23 mouse cellular contexts compared by ENCODE assay signal in genomic region chr11:87602234-87602633, GRCm38 (mm10). TPM values are rescaled to one million over a fixed set of nuclear protein-coding genes. Genes with fewer than 3 reads are reported as not detected.
"Had no signal": no experiment of that assay in that cellular context is flagged by ENCODE, and none has a peak within 500 bp of the region (broad histone marks: within the 10 kb centered on the region; RNA-seq: fewer than 3 reads in every experiment).

No protein-coding gene starts in this region.

- DNase-seq: liver, embryonic 13.5 days; liver, postnatal 0 days; lung, adult 2 months; lung, postnatal 14 days; lung, postnatal 36 days; midbrain, embryonic 14.5 days; right cerebral cortex, postnatal 14 days; thymus, adult 2 months; thymus, postnatal 14 days; thymus, postnatal 36 days had no signal

- ATAC-seq: liver, postnatal 0 days; lung, postnatal 0 days had no signal

- H3K27ac ChIP-seq: liver, embryonic 13.5 days; liver, embryonic 15.5 days; lung, embryonic 15.5 days; macrophage; midbrain, embryonic 12.5 days; neural tube, embryonic 13.5 days; stomach, embryonic 15.5 days; stomach, postnatal 0 days had no signal

- H3K4me3 ChIP-seq: liver, embryonic 13.5 days; liver, embryonic 15.5 days; lung, embryonic 15.5 days; megakaryocyte, embryonic 14.5 days; midbrain, embryonic 12.5 days; neural tube, embryonic 13.5 days; stomach, embryonic 15.5 days had no signal

- H3K4me2 ChIP-seq: liver, embryonic 13.5 days; liver, embryonic 15.5 days; lung, embryonic 15.5 days; midbrain, embryonic 12.5 days; neural tube, embryonic 13.5 days; stomach, embryonic 15.5 days had no signal

- H3K9me3 ChIP-seq: liver, embryonic 13.5 days; liver, embryonic 15.5 days; lung, embryonic 15.5 days; megakaryocyte, embryonic 14.5 days; midbrain, embryonic 12.5 days; neural tube, embryonic 13.5 days; stomach, embryonic 15.5 days had no signal

- H3K4me1 ChIP-seq: liver, embryonic 13.5 days; liver, embryonic 15.5 days; lung, embryonic 15.5 days; stomach, embryonic 15.5 days had no signal

- H3K27me3 ChIP-seq: liver, embryonic 13.5 days; liver, embryonic 15.5 days; lung, embryonic 15.5 days; megakaryocyte, embryonic 14.5 days; midbrain, embryonic 12.5 days; neural tube, embryonic 13.5 days; stomach, embryonic 15.5 days had no signal

- H3K9ac ChIP-seq: liver, embryonic 13.5 days; liver, embryonic 15.5 days; liver, postnatal 0 days; lung, embryonic 15.5 days; midbrain, embryonic 12.5 days; neural tube, embryonic 13.5 days; stomach, embryonic 15.5 days had no signal

RNA-seq across cellular contexts. Expression of gene Hsf5, which starts 14.7 kb away (rescaled TPM):
- polyA plus RNA-seq: liver, embryonic 15.5 days; liver, postnatal 0 days; macrophage; stomach, postnatal 0 days had no signal

RNA-seq across cellular contexts. Expression of gene Sept4, which starts 33.5 kb away (rescaled TPM):
- polyA plus RNA-seq: macrophage had no signal

RNA-seq across cellular contexts. Expression of gene Gm11492, which starts 35.8 kb away (rescaled TPM):
- polyA plus RNA-seq: liver, embryonic 13.5 days; liver, embryonic 15.5 days; liver, postnatal 0 days; lung, adult 2 months; lung, embryonic 15.5 days; lung, postnatal 0 days; macrophage; midbrain, embryonic 12.5 days; midbrain, embryonic 14.5 days; midbrain, postnatal 0 days; neural tube, embryonic 11.5 days; neural tube, embryonic 13.5 days; spleen, adult 2 months; stomach, embryonic 15.5 days; stomach, postnatal 0 days; thymus, adult 2 months; urinary bladder, adult 2 months had no signal
